Mouse (Mus musculus) gastrocnemius, postnatal 14 days (tissue): Measurements from ENCODE around the gene Grhl1. TPM values are rescaled to one million over a fixed set of nuclear protein-coding genes. Genes with fewer than 3 reads are reported as not detected.

Experiments
- DNase-seq: peaks from one replicate; pipeline ENCODE4 v3.0.0; 2021; ENCODE audit warnings: mixed read lengths
- intact Hi-C: fragments of 180-260 bp; cut with DNase I; formaldehyde crosslinking; loops from one replicate; pipeline ENCODE4 v1.15.1; 2025; ENCODE audit warnings: low total_unique reads
- total RNA-seq, 2 experiments: library from RNA; stranded (reverse); gene quantifications; 2 replicates each; pipeline ENCODE4 v1.2.3; 2021

The Grhl1 gene
- total RNA-seq, 2 experiments from 2014 or later = 0.16 to 0.22 TPM

GRCm38 (mm10) chr12:24584835-24585234, 12.8 kb downstream of the Grhl1 start:
- intact Hi-C loops = no loop called here
- peak; percentile 33 for DNase-seq

- DNase-seq = no peak
- intact Hi-C loops = no loop called here
Measured at GRCm38 (mm10) chr12:24586193-24586592, 14.1 kb downstream of the Grhl1 start.

- intact Hi-C loops = no loop called here
- DNase-seq = no peak
Measured at GRCm38 (mm10) chr12:24590371-24590770, 18.3 kb downstream of the Grhl1 start.

GRCm38 (mm10) chr12:24592055-24592454, 20.0 kb downstream of the Grhl1 start:
- no peak for DNase-seq
- intact Hi-C loops = no loop called here

- DNase-seq = peak; percentile 80
- intact Hi-C loops = no loop called here
Measured at GRCm38 (mm10) chr12:24592956-24593672, 21.0 kb downstream of the Grhl1 start.

- intact Hi-C loops = no loop called here
- no peak for DNase-seq
Measured at GRCm38 (mm10) chr12:24597376-24597775, 25.3 kb downstream of the Grhl1 start.

GRCm38 (mm10) chr12:24599366-24599895, 27.3 kb downstream of the Grhl1 start:
- intact Hi-C loops = loop anchor here (2.0 kb wide), 1 partner anchor 127 kb away; no protein-coding TSS in a partner anchor
- no peak for DNase-seq

GRCm38 (mm10) chr12:24600074-24600473, 28.0 kb downstream of the Grhl1 start:
- intact Hi-C loops = no loop called here

GRCm38 (mm10) chr12:24600806-24601205, 28.7 kb downstream of the Grhl1 start:
- intact Hi-C loops = no loop called here
- DNase-seq = peak; percentile 64

More at GRCm38 (mm10) chr12:24600074-24600473, 28.0 kb downstream of the Grhl1 start:
- DNase-seq = no peak

- intact Hi-C loops = no loop called here
Measured at GRCm38 (mm10) chr12:24603266-24603665, 31.2 kb downstream of the Grhl1 start.

GRCm38 (mm10) chr12:24606166-24606565, 34.1 kb downstream of the Grhl1 start:
- intact Hi-C loops = no loop called here

More at GRCm38 (mm10) chr12:24603266-24603665, 31.2 kb downstream of the Grhl1 start:
- DNase-seq = peak; percentile 74

GRCm38 (mm10) chr12:24612591-24612990, 40.5 kb downstream of the Grhl1 start:
- intact Hi-C loops = no loop called here
- no peak for DNase-seq

More at GRCm38 (mm10) chr12:24606166-24606565, 34.1 kb downstream of the Grhl1 start:
- DNase-seq = no peak

GRCm38 (mm10) chr12:24614452-24615075, 42.5 kb downstream of the Grhl1 start:
- no peak for DNase-seq
- intact Hi-C loops = no loop called here

- intact Hi-C loops = no loop called here
- DNase-seq = no peak
Measured at GRCm38 (mm10) chr12:24615140-24615539, 43.1 kb downstream of the Grhl1 start.

- intact Hi-C loops = no loop called here
- DNase-seq = no peak
Measured at GRCm38 (mm10) chr12:24619436-24619835, 47.4 kb downstream of the Grhl1 start.

- intact Hi-C loops = no loop called here
- DNase-seq = no peak
Measured at GRCm38 (mm10) chr12:24623486-24624251, 51.6 kb downstream of the Grhl1 start.

GRCm38 (mm10) chr12:24626401-24626800, 54.3 kb downstream of the Grhl1 start:
- intact Hi-C loops = no loop called here
- DNase-seq = no peak

- intact Hi-C loops = no loop called here
- DNase-seq = no peak
Measured at GRCm38 (mm10) chr12:24627215-24627614, 55.1 kb downstream of the Grhl1 start.

- intact Hi-C loops = loop anchor here (10.0 kb wide), 1 partner anchor 325 kb away; no protein-coding TSS in a partner anchor
- no peak for DNase-seq
Measured at GRCm38 (mm10) chr12:24630220-24630619, 58.1 kb downstream of the Grhl1 start.

- intact Hi-C loops = loop anchor here (10.0 kb wide), 1 partner anchor 322 kb away; no protein-coding TSS in a partner anchor
- no peak for DNase-seq
Measured at GRCm38 (mm10) chr12:24632404-24632803, 60.3 kb downstream of the Grhl1 start.
